Mouse (Mus musculus) stomach, embryonic 16.5 days (tissue): ENCODE measurements around the gene Slc25a43. TPM values are rescaled to one million over a fixed set of nuclear protein-coding genes. Genes with fewer than 3 reads are reported as not detected.

ENCODE experiments used
- polyA plus RNA-seq: library from polyadenylated mRNA; unstranded; fragments of >200 nt; fragmentation: Nextera tagmentation; extraction: Ambion mirVana; gene quantifications from 2 replicates; pipeline ENCODE4 v1.2.1, GENCODE M21; 2015

Gene Slc25a43
- polyA plus RNA-seq, 1 experiment from 2014 or later, result 1.6 TPM

Other genes with a start within 250 kb of the Slc25a43 start
- 224 and 242 TPM in 2 replicates for gene Pgrmc1, start 145.5 kb upstream of the Slc25a43 start, polyA plus RNA-seq
- 1.6 and 1.8 TPM in 2 replicates for gene Akap17b, start 98.3 kb upstream of the Slc25a43 start, polyA plus RNA-seq
- gene Slc25a5, start 52.0 kb downstream of the Slc25a43 start, polyA plus RNA-seq, result 691 and 733 TPM in 2 replicates
- 105 and 107 TPM in 2 replicates for gene Ube2a, start 130.2 kb downstream of the Slc25a43 start, polyA plus RNA-seq
- 30.3 and 31.3 TPM in 2 replicates for gene C330007P06Rik, start 130.5 kb downstream of the Slc25a43 start, polyA plus RNA-seq
- gene Nkrf, start 159.2 kb downstream of the Slc25a43 start, polyA plus RNA-seq, result 1.2 and 1.3 TPM in 2 replicates
- 15.0 and 15.6 TPM in 2 replicates for gene Sept6, start 248.1 kb downstream of the Slc25a43 start, polyA plus RNA-seq